Mouse (Mus musculus) lung, postnatal 0 days (tissue): ENCODE results near the gene Echdc1. TPM values are rescaled to one million over a fixed set of nuclear protein-coding genes. Genes with fewer than 3 reads are reported as not detected.

Source experiments
- ATAC-seq: fragments of 200-750 bp; cut with Nextera tagmentation; 2 replicates; pipeline ENCODE4 v1.8.0; 2017; ENCODE audit warnings: moderate library complexity
- DNase-seq: peaks from one replicate; pipeline ENCODE4 v3.0.0-alpha.2; 2016; ENCODE audit warnings: low spot score
- H3K27ac ChIP-seq: fragments of 300-500 bp; sonication (generic); 2 replicates; pipeline ENCODE4 v1.5.1; 2014; ENCODE audit warnings: antibody characterized with exemption, mild to moderate bottlenecking, low read length, mixed read lengths
- H3K27me3 ChIP-seq: fragments of 300-500 bp; sonication (generic); replicated peaks from 2 replicates; pipeline ENCODE4 v1.6.1; 2014; ENCODE audit warnings: low read length, mixed read lengths; ENCODE audit not compliant: insufficient read depth
- H3K36me3 ChIP-seq: fragments of 300-500 bp; sonication (generic); 2 replicates; pipeline ENCODE4 v1.6.1; 2014; ENCODE audit warnings: low read length, mixed read lengths; ENCODE audit not compliant: insufficient read depth
- H3K4me1 ChIP-seq: fragments of 300-500 bp; sonication (generic); 2 replicates; pipeline ENCODE4 v1.6.1; 2014; ENCODE audit warnings: antibody characterized with exemption, low read depth, low read length, mixed read lengths; ENCODE audit not compliant: insufficient read depth
- H3K4me2 ChIP-seq: fragments of 300-500 bp; sonication (generic); replicated peaks from 2 replicates; pipeline ENCODE4 v1.6.1; 2014; ENCODE audit warnings: low read depth, mild to moderate bottlenecking, low read length, moderate library complexity, mixed read lengths
- H3K4me3 ChIP-seq: fragments of 300-500 bp; sonication (generic); 2 replicates; pipeline ENCODE4 v1.5.1; 2014; ENCODE audit warnings: low read depth, low read length
- H3K9ac ChIP-seq: fragments of 300-500 bp; sonication (generic); replicated peaks from 2 replicates; pipeline ENCODE4 v1.6.1; 2014; ENCODE audit warnings: low read depth, mild to moderate bottlenecking
- H3K9me3 ChIP-seq: fragments of 300-500 bp; sonication (generic); 2 replicates; pipeline ENCODE4 v1.6.1; 2016; ENCODE audit warnings: low read length, mixed read lengths
- CTCF ChIP-seq: IDR thresholded peaks from 2 replicates; pipeline ENCODE4 v1.5.1; 2016; ENCODE audit warnings: antibody characterized with exemption, mild to moderate bottlenecking
- EP300 ChIP-seq: IDR thresholded peaks from 2 replicates; pipeline ENCODE4 v1.6.1; 2016; ENCODE audit warnings: antibody characterized with exemption, mild to moderate bottlenecking, control low read depth
- WGBS: fragments of 180-500 bp; shearing (Covaris S2); extraction: QIAGEN DNeasy Blood & Tissue Kit; methylation state at CpG from one replicate; pipeline ENCODE4 v1.1.7; 2014; 5-methylcytosine and 5-hydroxymethylcytosine counted together
- polyA plus RNA-seq: library from polyadenylated mRNA; unstranded; fragments of >200 nt; fragmentation: Nextera tagmentation; extraction: Ambion mirVana; gene quantifications from 2 replicates; pipeline ENCODE4 v1.2.1, GENCODE M21; 2015

The Echdc1 gene
- polyA plus RNA-seq, 1 experiment from 2014 or later: 14.7 TPM

DNA sequence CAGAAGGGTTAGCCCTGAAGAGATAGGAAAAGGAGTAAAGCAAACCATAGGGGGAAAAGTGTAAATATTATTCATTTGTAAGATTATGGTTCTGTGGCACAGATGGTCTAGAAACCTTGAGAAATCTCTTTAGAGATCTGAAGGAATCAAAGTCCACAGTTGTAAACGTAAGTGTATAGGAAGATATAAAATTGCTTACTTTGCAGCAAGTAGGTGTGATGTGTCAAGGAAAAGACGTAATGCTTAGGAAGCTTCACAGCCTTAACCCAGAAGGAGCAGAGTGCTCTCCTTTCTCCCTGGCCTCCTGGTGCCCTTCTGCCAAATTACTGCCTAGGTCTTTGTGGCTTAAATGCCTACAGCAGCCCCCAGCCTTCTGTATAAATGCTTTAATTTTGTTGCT, 11.9 kb downstream of the Echdc1 start:
- no peak for DNase-seq
- no peaks in the 10 kb centered on the region for H3K9me3 ChIP-seq
- no peaks in the 10 kb centered on the region for H3K4me1 ChIP-seq
- no peaks in the 10 kb centered on the region for H3K36me3 ChIP-seq
- H3K27me3 ChIP-seq: no peaks in the 10 kb centered on the region
- WGBS: 82% methylated on average over 2 of the region's 2 CpGs
- no peak overlapping the region for H3K27ac ChIP-seq
- no peak overlapping the region for H3K4me3 ChIP-seq
- TF ChIP-seq EP300 (no peak), CTCF (no peak)
- H3K4me2 ChIP-seq: no peak overlapping the region
- H3K9ac ChIP-seq: no peak overlapping the region
- no peak for ATAC-seq

DNA sequence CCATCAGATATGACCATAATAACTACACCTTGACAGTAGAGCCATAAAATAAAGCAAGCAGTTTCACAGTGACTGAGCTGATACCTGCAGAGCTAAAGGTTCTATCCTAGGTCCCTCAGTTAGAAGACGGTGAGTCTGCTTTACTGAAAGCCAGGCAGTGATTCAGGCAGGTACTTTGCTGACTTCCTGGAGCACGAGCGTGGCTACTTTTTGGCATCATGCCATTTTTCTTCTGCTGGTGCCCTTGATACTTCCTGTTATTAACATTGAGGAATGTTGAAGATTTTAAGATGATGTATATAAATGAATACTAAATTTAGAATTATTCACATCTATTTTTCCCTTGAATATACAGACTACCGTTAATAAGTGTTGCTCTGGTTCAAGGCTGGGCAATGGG, 20.9 kb downstream of the Echdc1 start:
- ATAC-seq (no peak), DNase-seq (peak; percentile 57)
- Histone ChIP-seq H3K4me3 (no peak overlapping the region), H3K9me3 (no peaks in the 10 kb centered on the region), H3K9ac (no peak overlapping the region), H3K36me3 (no peaks in the 10 kb centered on the region), H3K4me1 (no peaks in the 10 kb centered on the region), H3K4me2 (no peak overlapping the region), H3K27me3 (no peaks in the 10 kb centered on the region), H3K27ac (no peak overlapping the region)
- 14% methylated on average over 4 of the region's 4 CpGs for WGBS
- TF ChIP-seq EP300 (no peak), CTCF (no peak)

DNA sequence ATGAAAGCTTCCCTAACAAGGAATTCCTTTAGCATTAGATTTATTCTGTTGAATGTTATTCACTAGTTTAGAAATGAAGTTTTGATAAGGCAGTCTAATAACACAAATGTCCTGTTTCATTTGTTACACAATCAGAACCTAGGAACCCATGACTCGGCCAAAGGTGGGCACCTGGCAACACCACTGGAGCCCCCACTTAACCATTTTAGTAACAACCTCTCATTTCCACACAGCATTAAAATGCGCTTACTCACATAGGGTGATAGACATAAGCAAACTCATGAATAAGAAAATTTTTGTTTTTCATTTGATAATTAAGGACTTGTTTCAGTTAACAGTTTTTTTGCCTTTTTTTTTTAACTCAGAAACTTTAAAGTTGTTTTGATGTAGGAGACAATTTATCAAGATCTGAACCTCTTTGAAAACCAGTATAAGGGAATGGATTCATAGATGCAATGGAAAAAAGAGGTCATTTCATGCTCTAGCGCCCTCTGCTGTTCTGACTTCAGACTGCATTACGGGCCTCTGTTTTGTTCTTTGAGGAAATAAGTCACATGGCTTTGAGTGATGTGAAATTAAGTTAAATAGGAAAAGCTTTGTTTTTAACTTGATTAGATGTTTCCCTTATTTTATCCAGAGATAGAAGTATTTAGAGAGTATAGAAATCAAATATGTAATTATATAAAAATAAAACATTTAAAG, 25.5 kb downstream of the Echdc1 start:
- peak; percentile 72 for DNase-seq
- H3K4me1 ChIP-seq: no peaks in the 10 kb centered on the region
- no peaks in the 10 kb centered on the region for H3K36me3 ChIP-seq
- TF ChIP-seq CTCF: peak; percentile 81
- no peak for TF ChIP-seq EP300
- no peak overlapping the region for H3K4me2 ChIP-seq
- H3K9ac ChIP-seq: no peak overlapping the region
- WGBS: 50% methylated on average over 4 of the region's 4 CpGs
- no peak overlapping the region for H3K27ac ChIP-seq
- no peak for ATAC-seq
- no peaks in the 10 kb centered on the region for H3K27me3 ChIP-seq
- no peaks in the 10 kb centered on the region for H3K9me3 ChIP-seq
- no peak overlapping the region for H3K4me3 ChIP-seq

DNA sequence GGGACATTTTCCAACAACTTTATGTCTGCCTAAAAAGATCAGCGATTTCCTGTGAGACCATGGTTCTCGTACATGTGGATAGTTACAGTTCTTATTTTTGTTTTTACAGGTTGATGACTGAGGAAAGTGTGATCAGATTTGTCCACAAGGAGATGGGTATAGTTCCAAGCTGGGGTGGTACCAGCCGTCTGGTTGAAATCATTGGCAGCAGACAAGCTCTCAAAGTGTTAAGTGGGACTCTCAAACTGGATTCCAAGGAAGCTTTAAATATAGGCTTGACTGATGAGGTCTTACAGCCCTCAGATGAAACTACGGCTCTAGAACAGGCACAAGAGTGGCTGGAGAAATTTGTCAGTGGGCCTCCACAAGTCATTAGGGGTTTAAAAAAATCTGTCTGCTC, 31.3 kb downstream of the Echdc1 start:
- DNase-seq: no peak
- Histone ChIP-seq H3K9me3 (no peaks in the 10 kb centered on the region), H3K4me1 (no peaks in the 10 kb centered on the region), H3K4me3 (no peak overlapping the region), H3K27ac (no peak overlapping the region), H3K4me2 (no peak overlapping the region), H3K9ac (no peak overlapping the region), H3K36me3 (peaks cover 12% of the 10 kb centered on the region; the same call in 1 of the 2 replicates), H3K27me3 (no peaks in the 10 kb centered on the region)
- TF ChIP-seq EP300 (no peak), CTCF (no peak)
- WGBS: 66% methylated on average over 4 of the region's 4 CpGs
- no peak for ATAC-seq

DNA sequence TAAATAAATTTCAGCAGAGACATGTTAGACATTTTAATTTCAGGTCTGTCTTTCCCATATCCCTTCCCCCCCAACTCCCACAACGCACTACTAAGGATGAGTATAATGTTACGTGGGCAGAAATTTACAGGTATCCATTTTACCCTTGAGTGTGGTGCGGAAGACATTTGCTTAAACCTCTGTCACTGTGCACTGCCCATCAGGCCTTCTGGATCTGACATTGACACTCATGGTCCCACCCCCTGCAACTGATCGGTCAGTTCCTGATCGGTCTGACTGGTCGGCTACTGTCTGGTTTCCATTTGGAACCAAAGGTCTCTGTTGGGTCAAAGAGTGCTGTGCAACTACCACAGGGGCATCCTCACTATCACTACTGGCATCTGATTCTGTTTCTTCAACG, 33.7 kb downstream of the Echdc1 start:
- Histone ChIP-seq H3K4me2 (no peak overlapping the region), H3K9me3 (no peaks in the 10 kb centered on the region), H3K9ac (no peak overlapping the region), H3K4me1 (no peaks in the 10 kb centered on the region), H3K27me3 (no peaks in the 10 kb centered on the region), H3K4me3 (no peak overlapping the region), H3K27ac (no peak overlapping the region), H3K36me3 (peaks cover 12% of the 10 kb centered on the region; the same call in 1 of the 2 replicates)
- ATAC-seq (no peak), DNase-seq (no peak)
- WGBS: 94% methylated on average over 7 of the region's 7 CpGs
- no peak for TF ChIP-seq CTCF
- no peak for TF ChIP-seq EP300

DNA sequence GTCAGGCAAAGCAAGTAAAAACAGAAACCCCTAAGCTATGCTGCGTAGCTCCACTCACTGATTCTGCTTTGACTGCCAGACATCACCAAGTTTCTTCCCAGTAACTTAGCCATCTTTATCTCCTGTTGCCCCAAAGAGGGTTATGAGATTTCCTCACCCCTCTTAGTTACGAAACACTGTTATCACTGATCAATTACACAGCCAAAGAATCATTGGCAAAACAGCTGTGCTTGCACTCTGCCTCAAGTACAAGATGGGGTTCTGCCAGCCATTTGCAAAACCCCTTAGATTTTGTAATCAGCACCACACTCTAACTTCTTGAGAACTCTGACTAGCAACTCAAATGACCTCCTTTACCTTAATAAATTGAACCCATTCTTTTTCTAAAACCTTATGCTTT, 38.5 kb downstream of the Echdc1 start:
- Histone ChIP-seq H3K4me2 (no peak overlapping the region), H3K9me3 (no peaks in the 10 kb centered on the region), H3K27ac (no peak overlapping the region), H3K4me3 (no peak overlapping the region), H3K36me3 (peaks cover 17% of the 10 kb centered on the region; the same call in 1 of the 2 replicates), H3K4me1 (0 out of 2 replicates have a peak, but pooled peaks cover under 1% of the 10 kb centered on the region), H3K9ac (no peak overlapping the region), H3K27me3 (no peaks in the 10 kb centered on the region)
- DNase-seq (no peak), ATAC-seq (no peak)
- TF ChIP-seq EP300 (no peak), CTCF (no peak)
- WGBS: 72% methylated on average over 2 of the region's 2 CpGs
